Mouse (Mus musculus): ENCODE measurements around the gene Clec4g.

DNA sequence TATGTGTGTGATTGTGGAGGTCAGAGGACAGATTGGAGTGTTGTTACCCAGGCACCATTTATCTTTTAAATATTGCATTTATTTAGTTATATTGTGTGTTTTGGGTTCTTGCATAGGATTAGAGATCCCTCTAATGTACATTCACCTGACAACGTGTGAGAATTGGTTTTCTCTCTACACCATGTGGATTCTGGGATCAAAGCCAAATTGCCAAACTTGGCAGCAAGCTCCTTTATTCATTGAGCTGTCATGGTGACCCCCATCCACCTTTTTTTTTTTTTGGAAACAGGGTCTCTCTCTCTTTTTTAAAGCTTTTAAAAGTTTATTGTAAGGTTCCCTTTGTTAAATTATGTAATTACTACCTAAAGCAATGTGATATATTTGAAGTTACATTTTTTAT lies 590 bp upstream of the Clec4g start:
- no peak for TF ChIP-seq CTCF (IDR thresholded peaks at IDR 0.05; ENCODE audit: insufficient read depth, low read depth, low read length)
- no peak for TF ChIP-seq POLR2A (IDR thresholded peaks at IDR 0.05; ENCODE audit: insufficient read depth, low read depth, low read length)
